Mouse (Mus musculus) embryonic facial prominence, embryonic 12.5 days (tissue): ENCODE data around the gene Ildr2. TPM values are rescaled to one million over a fixed set of nuclear protein-coding genes. Genes with fewer than 3 reads are reported as not detected.

Experiments
- polyA plus RNA-seq: library from polyadenylated mRNA; unstranded; fragments of >200 nt; fragmentation: Nextera tagmentation; extraction: Ambion mirVana; gene quantifications from 2 replicates; pipeline ENCODE4 v1.2.1, GENCODE M21; 2016

The Ildr2 gene
- polyA plus RNA-seq, 1 experiment from 2014 or later = 1.2 TPM

Other genes starting within 250 kb of the Ildr2 start
- gene Dusp27, start 126.2 kb upstream of the Ildr2 start, polyA plus RNA-seq = 4.1 and 4.5 TPM in 2 replicates
- gene Gpa33, start 123.9 kb upstream of the Ildr2 start, polyA plus RNA-seq = 0.10 and 0.26 TPM in 2 replicates
- gene Mael, start 15.4 kb upstream of the Ildr2 start, polyA plus RNA-seq = 0.10 TPM in 1 of 2 replicates, not detected in the other
- 65.8 and 66.0 TPM in 2 replicates for gene Tada1, start 125.0 kb downstream of the Ildr2 start, polyA plus RNA-seq
- 27.8 and 31.0 TPM in 2 replicates for gene Pogk, start 155.7 kb downstream of the Ildr2 start, polyA plus RNA-seq
- gene Gm4846, start 243.4 kb downstream of the Ildr2 start, polyA plus RNA-seq = 0.12 TPM in 1 of 2 replicates, not detected in the other